Mouse (Mus musculus) hindbrain, embryonic 14.5 days (tissue): ENCODE data around the gene Alkbh7. TPM values are rescaled to one million over a fixed set of nuclear protein-coding genes. Genes with fewer than 3 reads are reported as not detected.

Experiments
- ATAC-seq: fragments of 200-750 bp; cut with Nextera tagmentation; 2 replicates; pipeline ENCODE4 v1.8.0; 2017; ENCODE audit warnings: moderate number of reproducible peaks, mild to moderate bottlenecking, moderate TSS enrichment, moderate library complexity; ENCODE audit not compliant: low FRiP score
- DNase-seq: peaks from one replicate; pipeline ENCODE4 v3.0.0-alpha.2; 2015; ENCODE audit warnings: low spot score
- H3K27ac ChIP-seq: fragments of 300-500 bp; sonication (generic); 2 replicates; pipeline ENCODE4 v1.5.1; 2014; ENCODE audit warnings: mild to moderate bottlenecking, moderate library complexity
- H3K27me3 ChIP-seq: fragments of 300-500 bp; sonication (generic); 2 replicates; pipeline ENCODE4 v1.6.1; 2014; ENCODE audit warnings: mild to moderate bottlenecking, low read length, mixed read lengths; ENCODE audit not compliant: control insufficient read depth, insufficient read depth
- H3K36me3 ChIP-seq: fragments of 300-500 bp; sonication (generic); replicated peaks from 2 replicates; pipeline ENCODE4 v1.6.1; 2014; ENCODE audit not compliant: control insufficient read depth, insufficient read depth
- H3K4me1 ChIP-seq: fragments of 300-500 bp; sonication (generic); replicated peaks from 2 replicates; pipeline ENCODE4 v1.6.1; 2014; ENCODE audit warnings: antibody characterized with exemption, low read length, mixed read lengths; ENCODE audit not compliant: control insufficient read depth, insufficient read depth
- H3K4me2 ChIP-seq: fragments of 300-500 bp; sonication (generic); replicated peaks from 2 replicates; pipeline ENCODE4 v1.6.1; 2014; ENCODE audit warnings: mild to moderate bottlenecking, moderate library complexity
- H3K4me3 ChIP-seq: fragments of 300-500 bp; sonication (generic); replicated peaks from 2 replicates; pipeline ENCODE4 v1.5.1; 2014; ENCODE audit warnings: mild to moderate bottlenecking, low read length
- H3K9ac ChIP-seq: fragments of 300-500 bp; sonication (generic); 2 replicates; pipeline ENCODE4 v1.6.1; 2014
- H3K9me3 ChIP-seq: fragments of 300-500 bp; sonication (generic); 2 replicates; pipeline ENCODE4 v1.6.1; 2016; ENCODE audit warnings: low read length; ENCODE audit not compliant: control insufficient read depth
- WGBS: fragments of 180-500 bp; shearing (Covaris S2); extraction: QIAGEN DNeasy Blood & Tissue Kit; methylation state at CpG from one replicate; pipeline ENCODE4 v1.1.7; 2014; 5-methylcytosine and 5-hydroxymethylcytosine counted together
- polyA plus RNA-seq: library from polyadenylated mRNA; unstranded; fragments of >200 nt; fragmentation: Nextera tagmentation; extraction: Ambion mirVana; gene quantifications from 2 replicates; pipeline ENCODE4 v1.2.1, GENCODE M21; 2014

Alkbh7 gene
- polyA plus RNA-seq, 1 experiment from 2014 or later, result 55.7 TPM

GRCm38 (mm10) chr17:57041554-57041953 lies 44.4 kb downstream of the Alkbh7 start, which contains the start of gene Slc25a41:
Gene Slc25a41 (minus strand): TSS chr17:57041654.
- no peaks in the 10 kb centered on the region for H3K4me1 ChIP-seq
- 72% methylated on average over 8 of the region's 8 CpGs for WGBS
- ATAC-seq, result no peak
- H3K4me3 ChIP-seq, result no peak within 1 kb of the TSS
- H3K27ac ChIP-seq, result no peak within 1 kb of the TSS
- no peaks in the 10 kb centered on the region for H3K9me3 ChIP-seq
- H3K9ac ChIP-seq, result no peak within 1 kb of the TSS
- peaks cover 14% of the 10 kb centered on the region for H3K36me3 ChIP-seq
- H3K4me2 ChIP-seq, result no peak within 1 kb of the TSS
- DNase-seq, result no peak
- 0 out of 2 replicates have a peak, but pooled peaks cover 6% of the 10 kb centered on the region for H3K27me3 ChIP-seq

DNA sequence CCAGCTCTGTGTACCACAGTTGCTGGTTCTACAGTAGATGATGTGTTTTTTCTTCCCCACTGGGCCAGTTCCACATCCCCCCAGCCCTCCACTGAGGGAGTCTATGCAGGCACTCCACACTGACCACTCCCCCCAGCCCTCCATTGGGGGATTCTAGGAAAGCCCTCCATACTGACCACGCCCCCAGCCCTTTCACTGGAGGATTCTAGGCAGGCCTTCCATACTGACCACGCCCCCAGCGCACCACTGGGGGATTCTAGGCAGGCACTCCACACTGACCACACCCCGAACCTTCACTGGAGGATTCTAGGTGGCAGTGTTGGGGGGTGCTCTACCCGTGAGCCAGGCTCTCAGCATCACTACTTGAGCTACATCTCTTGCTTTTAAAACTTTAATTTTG lies 50.3 kb downstream of the Alkbh7 start:
- Histone ChIP-seq H3K36me3 (peaks cover 61% of the 10 kb centered on the region), H3K27me3 (no peaks in the 10 kb centered on the region), H3K27ac (no peak overlapping the region), H3K9ac (no peak overlapping the region), H3K4me2 (no peak overlapping the region), H3K9me3 (no peaks in the 10 kb centered on the region), H3K4me3 (no peak overlapping the region), H3K4me1 (no peaks in the 10 kb centered on the region)
- DNase-seq (no peak), ATAC-seq (no peak)
- 27% methylated on average over 5 of the region's 5 CpGs for WGBS

DNA sequence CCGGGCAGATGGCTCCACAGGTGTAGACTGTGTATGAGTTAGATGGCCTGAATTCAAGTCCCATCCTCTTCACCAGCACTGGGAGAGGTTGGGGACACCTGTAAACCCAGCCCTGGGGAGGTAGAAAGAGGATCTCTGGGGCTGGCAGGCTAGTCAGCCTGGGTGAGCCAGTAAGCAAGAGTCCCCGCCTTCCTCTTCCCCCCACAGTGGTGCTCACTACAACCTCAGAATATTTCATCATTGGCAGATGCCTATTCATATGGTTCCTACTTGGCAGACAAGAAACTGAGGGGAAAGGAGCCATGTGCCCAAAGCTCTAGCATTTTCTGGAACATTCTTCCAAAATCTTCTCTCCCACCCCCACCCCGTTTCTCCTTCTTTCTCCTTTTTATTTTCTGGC lies 51.7 kb downstream of the Alkbh7 start:
- no peak overlapping the region for H3K27ac ChIP-seq
- peaks cover 75% of the 10 kb centered on the region for H3K36me3 ChIP-seq
- ATAC-seq, result no peak
- no peak overlapping the region for H3K9ac ChIP-seq
- H3K4me1 ChIP-seq, result no peaks in the 10 kb centered on the region
- H3K9me3 ChIP-seq, result no peaks in the 10 kb centered on the region
- WGBS, result 97% methylated on average over 3 of the region's 3 CpGs
- H3K4me3 ChIP-seq, result no peak overlapping the region
- H3K4me2 ChIP-seq, result no peak overlapping the region
- no peak for DNase-seq
- H3K27me3 ChIP-seq, result no peaks in the 10 kb centered on the region

Other genes starting within 250 kb of the Alkbh7 start
- gene Nrtn, start 239.8 kb upstream of the Alkbh7 start, polyA plus RNA-seq, result 2.8 and 3.8 TPM in 2 replicates
- gene Dus3l, start 232.6 kb upstream of the Alkbh7 start, polyA plus RNA-seq, result 76.9 and 81.9 TPM in 2 replicates
- gene Prr22, start 227.1 kb upstream of the Alkbh7 start, polyA plus RNA-seq, result 0.76 and 0.78 TPM in 2 replicates
- 3.3 and 4.3 TPM in 2 replicates for gene Rfx2, start 166.3 kb upstream of the Alkbh7 start, polyA plus RNA-seq
- gene Acsbg2, start 122.9 kb upstream of the Alkbh7 start, polyA plus RNA-seq, result not detected in 2 replicates
- 0.31 and 0.41 TPM in 2 replicates for gene 1700061G19Rik, start 121.9 kb upstream of the Alkbh7 start, polyA plus RNA-seq
- 50.1 and 53.2 TPM in 2 replicates for gene Mllt1, start 61.9 kb upstream of the Alkbh7 start, polyA plus RNA-seq
- gene Acer1, start 15.2 kb upstream of the Alkbh7 start, polyA plus RNA-seq, result not detected in 2 replicates
- 163 and 172 TPM in 2 replicates for gene Clpp, start 7.0 kb upstream of the Alkbh7 start, polyA plus RNA-seq
- 0.47 and 0.68 TPM in 2 replicates for gene Pspn, start 2.7 kb downstream of the Alkbh7 start, polyA plus RNA-seq
- gene Gtf2f1, start 13.9 kb downstream of the Alkbh7 start, polyA plus RNA-seq, result 54.5 and 58.2 TPM in 2 replicates
- 0.28 and 0.40 TPM in 2 replicates for gene Gm17949, start 14.1 kb downstream of the Alkbh7 start, polyA plus RNA-seq
- 36.0 and 38.1 TPM in 2 replicates for gene Khsrp, start 34.2 kb downstream of the Alkbh7 start, polyA plus RNA-seq
- not detected in 2 replicates for gene Slc25a41, start 44.3 kb downstream of the Alkbh7 start, polyA plus RNA-seq
- 4.0 and 4.2 TPM in 2 replicates for gene Crb3, start 61.8 kb downstream of the Alkbh7 start, polyA plus RNA-seq
- 40.6 and 46.8 TPM in 2 replicates for gene Slc25a23, start 62.5 kb downstream of the Alkbh7 start, polyA plus RNA-seq
- gene Dennd1c, start 81.2 kb downstream of the Alkbh7 start, polyA plus RNA-seq, result 2.8 and 3.6 TPM in 2 replicates
- gene Tubb4a, start 90.4 kb downstream of the Alkbh7 start, polyA plus RNA-seq, result 312 and 331 TPM in 2 replicates
- 5.6 and 6.2 TPM in 2 replicates for gene Tnfsf9, start 108.0 kb downstream of the Alkbh7 start, polyA plus RNA-seq
- gene Cd70, start 152.4 kb downstream of the Alkbh7 start, polyA plus RNA-seq, result 1.5 and 1.7 TPM in 2 replicates
- 0.13 TPM in 1 of 2 replicates, not detected in the other for gene Tnfsf14, start 196.8 kb downstream of the Alkbh7 start, polyA plus RNA-seq
- gene C3, start 230.8 kb downstream of the Alkbh7 start, polyA plus RNA-seq, result 2.0 and 2.7 TPM in 2 replicates